Mouse (Mus musculus) c-Kit-negative CD71-positive TER-119-positive erythroid progenitor cells, embryonic 14.5 days (primary cell): ENCODE results near the gene Stk38l.
"Not testable (repeated sequence)": the region's sequence is repeated elsewhere in the genome, so short reads cannot be mapped to it uniquely, and the experiment has no call there.

Source experiments
- DNase-seq: peaks from one replicate; pipeline ENCODE4 v3.0.0-alpha.2; 2013; ENCODE audit warnings: low read depth, low spot score

Stk38l gene

GRCm38 (mm10) chr6:146733554-146733953 lies 8.8 kb downstream of the Stk38l start:
- DNase-seq: no peak

GRCm38 (mm10) chr6:146738889-146739288 lies 14.1 kb downstream of the Stk38l start:
- no peak for DNase-seq

- no peak for DNase-seq
Measured at GRCm38 (mm10) chr6:146740724-146741123, 15.9 kb downstream of the Stk38l start.

GRCm38 (mm10) chr6:146741986-146742635 lies 17.3 kb downstream of the Stk38l start:
- DNase-seq: no peak

- not testable (repeated sequence) for DNase-seq
Measured at GRCm38 (mm10) chr6:146744266-146744665, 19.5 kb downstream of the Stk38l start.

- DNase-seq: no peak
Measured at GRCm38 (mm10) chr6:146745180-146745579, 20.4 kb downstream of the Stk38l start.

- DNase-seq: no peak
Measured at GRCm38 (mm10) chr6:146746577-146746976, 21.8 kb downstream of the Stk38l start.

GRCm38 (mm10) chr6:146747057-146747456 lies 22.3 kb downstream of the Stk38l start:
- no peak for DNase-seq

GRCm38 (mm10) chr6:146748271-146748670 lies 23.5 kb downstream of the Stk38l start:
- no peak for DNase-seq

GRCm38 (mm10) chr6:146751671-146752070 lies 26.9 kb downstream of the Stk38l start:
- DNase-seq: no peak

- DNase-seq: no peak
Measured at GRCm38 (mm10) chr6:146752178-146752577, 27.4 kb downstream of the Stk38l start.

GRCm38 (mm10) chr6:146752612-146753011 lies 27.8 kb downstream of the Stk38l start:
- DNase-seq: no peak

GRCm38 (mm10) chr6:146753560-146754160 lies 28.9 kb downstream of the Stk38l start:
- no peak for DNase-seq

- DNase-seq: no peak
Measured at GRCm38 (mm10) chr6:146755136-146755535, 30.3 kb downstream of the Stk38l start.

GRCm38 (mm10) chr6:146755679-146756078 lies 30.9 kb downstream of the Stk38l start:
- DNase-seq: no peak

- no peak for DNase-seq
Measured at GRCm38 (mm10) chr6:146759027-146759426, 34.2 kb downstream of the Stk38l start.

- no peak for DNase-seq
Measured at GRCm38 (mm10) chr6:146760022-146760421, 35.2 kb downstream of the Stk38l start.

- no peak for DNase-seq
Measured at GRCm38 (mm10) chr6:146760736-146761135, 35.9 kb downstream of the Stk38l start.

- no peak for DNase-seq
Measured at GRCm38 (mm10) chr6:146762264-146762898, 37.6 kb downstream of the Stk38l start.

GRCm38 (mm10) chr6:146764593-146764992 lies 39.8 kb downstream of the Stk38l start:
- no peak for DNase-seq

GRCm38 (mm10) chr6:146765270-146765669 lies 40.5 kb downstream of the Stk38l start:
- DNase-seq: no peak

GRCm38 (mm10) chr6:146768813-146769404 lies 44.1 kb downstream of the Stk38l start:
- no peak for DNase-seq
